Mouse (Mus musculus) hindbrain, postnatal 0 days (tissue): ENCODE data around the gene Tmem216. TPM values are rescaled to one million over a fixed set of nuclear protein-coding genes. Genes with fewer than 3 reads are reported as not detected.

Experiments used
- ATAC-seq: fragments of 200-750 bp; cut with Nextera tagmentation; 2 replicates; pipeline ENCODE4 v1.8.0; 2017; ENCODE audit warnings: mild to moderate bottlenecking, moderate TSS enrichment, moderate library complexity
- DNase-seq: peaks from one replicate; pipeline ENCODE4 v3.0.0-alpha.2; 2015; ENCODE audit warnings: low spot score
- H3K27ac ChIP-seq: fragments of 300-500 bp; sonication (generic); 2 replicates; pipeline ENCODE4 v1.5.1; 2014; ENCODE audit warnings: mild to moderate bottlenecking
- H3K27me3 ChIP-seq: fragments of 300-500 bp; sonication (generic); 2 replicates; pipeline ENCODE4 v1.6.1; 2014; ENCODE audit warnings: low read length, mixed read lengths; ENCODE audit not compliant: insufficient read depth
- H3K36me3 ChIP-seq: fragments of 300-500 bp; sonication (generic); 2 replicates; pipeline ENCODE4 v1.6.1; 2014; ENCODE audit warnings: low read length, mixed read lengths; ENCODE audit not compliant: insufficient read depth
- H3K4me1 ChIP-seq: fragments of 300-500 bp; sonication (generic); 2 replicates; pipeline ENCODE4 v1.6.1; 2014; ENCODE audit warnings: antibody characterized with exemption, low read length, mixed read lengths; ENCODE audit not compliant: insufficient read depth
- H3K4me2 ChIP-seq: fragments of 300-500 bp; sonication (generic); 2 replicates; pipeline ENCODE4 v1.6.1; 2014; ENCODE audit warnings: low read depth, mild to moderate bottlenecking, low read length, moderate library complexity, mixed read lengths
- H3K4me3 ChIP-seq: fragments of 300-500 bp; sonication (generic); 2 replicates; pipeline ENCODE4 v1.5.1; 2014; ENCODE audit warnings: low read length
- H3K9ac ChIP-seq: fragments of 300-500 bp; sonication (generic); replicated peaks from 2 replicates; pipeline ENCODE4 v1.6.1; 2014; ENCODE audit warnings: mild to moderate bottlenecking, low read length, moderate library complexity, mixed read lengths
- H3K9me3 ChIP-seq: fragments of 300-500 bp; sonication (generic); 2 replicates; pipeline ENCODE4 v1.6.1; 2016; ENCODE audit warnings: low read length, mixed read lengths
- CTCF ChIP-seq: IDR thresholded peaks from 2 replicates; pipeline ENCODE4 v1.5.1; 2016; ENCODE audit warnings: antibody characterized with exemption, control low read depth, low read depth
- WGBS: fragments of 180-500 bp; shearing (Covaris S2); extraction: QIAGEN DNeasy Blood & Tissue Kit; methylation state at CpG from one replicate; pipeline ENCODE4 v1.1.7; 2014; 5-methylcytosine and 5-hydroxymethylcytosine counted together
- polyA plus RNA-seq: library from polyadenylated mRNA; unstranded; fragments of >200 nt; fragmentation: Nextera tagmentation; extraction: Ambion mirVana; gene quantifications from 2 replicates; pipeline ENCODE4 v1.2.1, GENCODE M21; 2015
- total RNA-seq: library from RNA; depleted of rRNA; stranded (reverse); fragments of >200 nt; gene quantifications from 2 replicates; pipeline ENCODE4 v1.2.3, GENCODE M21; 2014; rRNA removed

Gene Tmem216
- total and polyA plus RNA-seq, 2 experiments from 2014 or later: 20.7 to 35.8 TPM

DNA sequence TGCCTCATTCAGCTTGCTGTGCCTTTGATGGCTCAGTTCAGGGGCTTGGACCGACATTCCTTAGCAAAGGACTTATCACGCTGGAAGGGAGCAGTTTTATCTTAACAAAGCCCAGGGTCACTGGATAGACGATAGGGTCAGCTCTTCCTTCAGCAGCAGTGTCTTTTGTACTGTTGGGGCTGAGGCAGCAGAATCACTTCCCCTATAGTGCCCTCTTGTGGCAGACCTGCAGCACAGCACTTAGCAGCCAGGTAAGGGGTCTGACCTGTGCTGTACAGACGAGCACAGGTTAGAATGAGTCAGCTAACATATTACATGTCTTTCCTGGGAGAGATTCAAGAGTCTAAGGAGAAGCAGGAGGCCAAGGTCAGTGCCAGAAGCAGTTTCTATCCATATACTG, 53.5 kb downstream of the Tmem216 start:
- Histone ChIP-seq H3K4me3 (no peak overlapping the region), H3K27ac (no peak overlapping the region), H3K9me3 (no peaks in the 10 kb centered on the region), H3K36me3 (peaks cover 22% of the 10 kb centered on the region), H3K4me2 (no peak overlapping the region), H3K9ac (no peak overlapping the region), H3K4me1 (no peaks in the 10 kb centered on the region), H3K27me3 (no peaks in the 10 kb centered on the region)
- DNase-seq: peak; percentile 76
- TF ChIP-seq CTCF: peak; percentile 94
- WGBS: 6% methylated on average over 4 of the region's 4 CpGs
- peak; percentile 81 for ATAC-seq

- TF ChIP-seq CTCF: no peak
- H3K4me1 ChIP-seq: no peaks in the 10 kb centered on the region
- DNase-seq (no peak), ATAC-seq (no peak)
- H3K36me3 ChIP-seq: peaks cover 15% of the 10 kb centered on the region
- no peak overlapping the region for H3K4me2 ChIP-seq
- 82% methylated on average over 8 of the region's 8 CpGs for WGBS
- no peak overlapping the region for H3K27ac ChIP-seq
- H3K9ac ChIP-seq: no peak overlapping the region
- no peaks in the 10 kb centered on the region for H3K27me3 ChIP-seq
- H3K4me3 ChIP-seq: no peak overlapping the region
- no peaks in the 10 kb centered on the region for H3K9me3 ChIP-seq
Observed at GRCm38 (mm10) chr19:10500581-10500980, 55.5 kb downstream of the Tmem216 start.

DNA sequence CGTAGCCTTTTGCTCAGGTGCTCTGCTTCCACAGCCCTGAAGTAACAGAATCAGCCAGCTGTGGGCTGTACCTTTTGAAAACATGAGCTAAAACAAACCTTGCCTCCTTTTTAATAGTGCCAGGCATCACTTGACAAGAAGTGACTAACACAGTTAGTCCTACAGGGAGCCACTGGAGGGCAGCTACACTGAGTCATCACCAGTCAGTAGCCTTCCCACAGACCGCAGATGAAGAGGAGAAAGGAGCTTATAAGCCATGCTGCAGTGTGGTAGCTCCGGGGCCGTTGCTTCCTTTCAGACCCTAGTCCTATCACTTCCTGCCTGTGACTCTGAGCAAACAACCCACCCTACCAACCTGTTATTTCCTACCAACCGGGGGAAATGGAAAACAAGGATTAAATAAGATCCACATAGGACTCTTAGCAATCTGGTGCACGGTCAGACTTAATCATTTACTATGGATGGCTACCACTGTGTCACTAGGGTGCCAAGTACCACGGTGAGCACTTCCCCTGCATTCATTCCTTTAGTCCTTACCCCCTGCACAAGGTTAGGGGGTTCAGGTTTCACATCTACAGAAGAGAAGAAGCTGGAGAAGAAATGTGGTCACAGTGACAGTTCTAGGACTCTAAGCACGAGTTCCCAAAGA, 58.4 kb downstream of the Tmem216 start:
- Histone ChIP-seq H3K9me3 (no peaks in the 10 kb centered on the region), H3K36me3 (peaks cover 9% of the 10 kb centered on the region), H3K4me1 (no peaks in the 10 kb centered on the region), H3K4me2 (no peak overlapping the region), H3K27me3 (no peaks in the 10 kb centered on the region), H3K27ac (peak overlapping the region; percentile 22; the same call in 1 of the 2 replicates), H3K4me3 (no peak overlapping the region), H3K9ac (no peak overlapping the region)
- TF ChIP-seq CTCF: no peak
- 53% methylated on average over 8 of the region's 8 CpGs for WGBS
- 0 out of 2 replicates have a peak, but pooled peaks have one; percentile 15 for ATAC-seq
- DNase-seq: peak; percentile 24

GRCm38 (mm10) chr19:10496976-10497375, 59.1 kb downstream of the Tmem216 start:
- peaks cover 9% of the 10 kb centered on the region for H3K36me3 ChIP-seq
- ATAC-seq (peak; percentile 57; the same call in 1 of the 2 replicates), DNase-seq (no peak)
- no peak overlapping the region for H3K9ac ChIP-seq
- no peak overlapping the region for H3K4me2 ChIP-seq
- peak overlapping the region; percentile 41; the same call in 1 of the 2 replicates for H3K27ac ChIP-seq
- no peak for TF ChIP-seq CTCF
- WGBS: 68% methylated on average over 2 of the region's 2 CpGs
- H3K9me3 ChIP-seq: no peaks in the 10 kb centered on the region
- H3K4me3 ChIP-seq: no peak overlapping the region
- H3K4me1 ChIP-seq: no peaks in the 10 kb centered on the region
- no peaks in the 10 kb centered on the region for H3K27me3 ChIP-seq

DNA sequence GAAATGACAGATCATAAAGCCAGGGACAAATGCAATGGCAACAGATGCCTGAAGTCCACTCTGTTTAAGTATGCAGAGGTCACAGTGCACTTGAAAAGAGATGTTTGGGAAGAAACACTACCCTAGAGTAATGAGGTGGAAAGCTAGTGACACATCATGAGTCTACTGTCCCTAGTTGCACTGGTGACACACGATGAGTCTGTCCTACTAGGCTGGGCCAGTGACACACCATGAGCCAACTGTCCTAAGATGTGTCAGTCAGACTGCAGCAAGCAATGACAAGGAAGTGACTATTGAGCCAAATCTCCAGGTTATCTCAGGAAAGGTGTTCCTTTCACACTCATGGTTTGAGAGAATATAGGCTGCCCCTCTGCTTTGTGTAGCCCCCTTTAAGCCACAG, 60.4 kb downstream of the Tmem216 start:
- H3K9me3 ChIP-seq: no peaks in the 10 kb centered on the region
- WGBS: 86% methylated on average over 1 of the region's 1 CpGs
- no peak overlapping the region for H3K27ac ChIP-seq
- peaks cover 5% of the 10 kb centered on the region; the same call in 1 of the 2 replicates for H3K36me3 ChIP-seq
- TF ChIP-seq CTCF: no peak
- no peaks in the 10 kb centered on the region for H3K4me1 ChIP-seq
- H3K9ac ChIP-seq: no peak overlapping the region
- no peak for DNase-seq
- no peaks in the 10 kb centered on the region for H3K27me3 ChIP-seq
- H3K4me3 ChIP-seq: no peak overlapping the region
- no peak for ATAC-seq
- H3K4me2 ChIP-seq: no peak overlapping the region

DNA sequence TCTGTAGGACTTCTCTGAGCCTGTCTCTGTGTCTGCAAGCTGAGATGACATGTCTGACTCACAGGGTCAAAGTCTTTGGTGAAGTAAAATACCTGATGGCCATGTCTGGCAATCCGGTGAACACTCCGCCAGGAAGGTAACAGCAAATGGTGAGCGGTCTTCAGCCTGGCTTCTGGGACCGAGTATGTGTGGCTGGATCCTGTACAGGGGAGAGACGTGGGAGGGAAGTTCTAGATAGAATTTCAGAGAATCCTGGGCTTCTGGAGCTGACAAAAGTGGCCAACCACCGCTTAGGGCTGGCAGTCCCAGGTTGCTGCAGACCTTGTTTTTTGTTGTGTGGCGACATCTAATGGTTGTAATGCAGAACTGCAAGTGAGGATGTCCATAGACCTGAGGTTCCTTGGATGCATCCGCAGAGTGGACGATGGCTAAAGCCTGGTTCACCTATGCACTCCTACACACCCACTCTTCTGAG, 69.7 kb downstream of the Tmem216 start:
- ATAC-seq: peak; percentile 85
- no peaks in the 10 kb centered on the region for H3K9me3 ChIP-seq

More for the DNA sequence above, 69.7 kb downstream of the Tmem216 start:
- Histone ChIP-seq H3K4me1 (peaks cover 6% of the 10 kb centered on the region), H3K36me3 (no peaks in the 10 kb centered on the region), H3K27ac (no peak overlapping the region), H3K9ac (no peak overlapping the region), H3K4me3 (no peak overlapping the region), H3K4me2 (no peak overlapping the region), H3K27me3 (peaks cover 4% of the 10 kb centered on the region; the same call in 1 of the 2 replicates)
- DNase-seq: peak; percentile 88
- peak; percentile 95 for TF ChIP-seq CTCF
- 19% methylated on average over 9 of the region's 9 CpGs for WGBS

Other genes with a start within 250 kb of the Tmem216 start
- 93.4 and 114 TPM in 2 replicates for gene Syt7, start 167.1 kb downstream of the Tmem216 start, total RNA-seq
- gene Syt7, start 167.1 kb downstream of the Tmem216 start, polyA plus RNA-seq: 11.9 and 17.4 TPM in 2 replicates
- gene Lrrc10b, start 98.8 kb downstream of the Tmem216 start, total RNA-seq: 6.5 and 6.8 TPM in 2 replicates
- gene Lrrc10b, start 98.8 kb downstream of the Tmem216 start, polyA plus RNA-seq: 2.0 and 2.1 TPM in 2 replicates
- gene Ppp1r32, start 73.3 kb downstream of the Tmem216 start, total RNA-seq: 4.0 and 5.4 TPM in 2 replicates
- 2.3 and 2.9 TPM in 2 replicates for gene Ppp1r32, start 73.3 kb downstream of the Tmem216 start, polyA plus RNA-seq
- gene Cpsf7, start 31.0 kb downstream of the Tmem216 start, total RNA-seq: 44.9 and 47.4 TPM in 2 replicates
- gene Cpsf7, start 31.0 kb downstream of the Tmem216 start, polyA plus RNA-seq: 34.4 and 36.2 TPM in 2 replicates
- gene Sdhaf2, start 30.1 kb downstream of the Tmem216 start, total RNA-seq: 47.7 and 58.2 TPM in 2 replicates
- gene Sdhaf2, start 30.1 kb downstream of the Tmem216 start, polyA plus RNA-seq: 60.2 and 64.2 TPM in 2 replicates
- 18.0 TPM in 2 replicates for gene Cyb561a3, start 20.9 kb upstream of the Tmem216 start, total RNA-seq
- gene Cyb561a3, start 20.9 kb upstream of the Tmem216 start, polyA plus RNA-seq: 15.6 and 16.6 TPM in 2 replicates
- gene Tmem138, start 21.1 kb upstream of the Tmem216 start, total RNA-seq: 15.1 and 16.6 TPM in 2 replicates
- gene Tmem138, start 21.1 kb upstream of the Tmem216 start, polyA plus RNA-seq: 34.6 and 35.7 TPM in 2 replicates
- gene Ddb1, start 49.1 kb upstream of the Tmem216 start, total RNA-seq: 274 and 288 TPM in 2 replicates
- 144 and 146 TPM in 2 replicates for gene Ddb1, start 49.1 kb upstream of the Tmem216 start, polyA plus RNA-seq
- 10.3 and 18.2 TPM in 2 replicates for gene Tkfc, start 49.4 kb upstream of the Tmem216 start, total RNA-seq
- 18.4 TPM in 2 replicates for gene Tkfc, start 49.4 kb upstream of the Tmem216 start, polyA plus RNA-seq
- gene Vwce, start 78.0 kb upstream of the Tmem216 start, total RNA-seq: 1.3 and 7.0 TPM in 2 replicates
- 1.5 and 1.7 TPM in 2 replicates for gene Vwce, start 78.0 kb upstream of the Tmem216 start, polyA plus RNA-seq
- gene Pga5, start 121.8 kb upstream of the Tmem216 start, total RNA-seq: not detected in 2 replicates
- gene Pga5, start 121.8 kb upstream of the Tmem216 start, polyA plus RNA-seq: not detected in 2 replicates
- gene Vps37c, start 132.5 kb upstream of the Tmem216 start, total RNA-seq: 29.8 and 30.7 TPM in 2 replicates
- 25.8 and 27.2 TPM in 2 replicates for gene Vps37c, start 132.5 kb upstream of the Tmem216 start, polyA plus RNA-seq
- 0.68 TPM in 1 of 2 replicates, not detected in the other for gene Cd5, start 182.8 kb upstream of the Tmem216 start, total RNA-seq
- gene Cd5, start 182.8 kb upstream of the Tmem216 start, polyA plus RNA-seq: 0.26 and 0.32 TPM in 2 replicates